Mouse (Mus musculus): Measurements from ENCODE around the gene Ccdc93.

The Ccdc93 gene

GRCm38 (mm10) chr1:121527061-121527460 is 96.2 kb downstream of the Ccdc93 start:
- DNase-seq (ENCODE audit: low read depth) = no peak

GRCm38 (mm10) chr1:121527600-121528398 is 97.0 kb downstream of the Ccdc93 start:
- DNase-seq (ENCODE audit: low read depth) = no peak

- no peak for DNase-seq (ENCODE audit: low read depth)
These were observed 97.5 kb downstream of the Ccdc93 start, which contains the start of gene Htr5b for GRCm38 (mm10) chr1:121528399-121528720. Gene Htr5b (minus strand): TSS chr1:121528465.

- DNase-seq (ENCODE audit: low read depth) = no peak
These were observed 98.4 kb downstream of the Ccdc93 start for GRCm38 (mm10) chr1:121529286-121529685.

- DNase-seq (ENCODE audit: low read depth) = no peak
These were observed 100.6 kb downstream of the Ccdc93 start for GRCm38 (mm10) chr1:121531439-121531838.

GRCm38 (mm10) chr1:121540361-121540760 is 109.5 kb downstream of the Ccdc93 start:
- no peak for DNase-seq (ENCODE audit: low read depth)

- DNase-seq (ENCODE audit: low read depth) = no peak
These were observed 116.0 kb downstream of the Ccdc93 start for GRCm38 (mm10) chr1:121546844-121547243.

- DNase-seq (ENCODE audit: low read depth) = no peak
These were observed 117.8 kb downstream of the Ccdc93 start for GRCm38 (mm10) chr1:121548667-121549066.

GRCm38 (mm10) chr1:121549456-121549855 is 118.6 kb downstream of the Ccdc93 start:
- DNase-seq (ENCODE audit: low read depth) = no peak

GRCm38 (mm10) chr1:121550801-121551456 is 120.1 kb downstream of the Ccdc93 start:
- DNase-seq (ENCODE audit: low read depth) = no peak

- no peak for DNase-seq (ENCODE audit: low read depth)
These were observed 120.6 kb downstream of the Ccdc93 start for GRCm38 (mm10) chr1:121551457-121551835.
